In genomic region chr3:146149156-146150057, GRCm38 (mm10) we compare ENCODE assay signal across 8 mouse cellular contexts. TPM values are rescaled to one million over a fixed set of nuclear protein-coding genes. Genes with fewer than 3 reads are reported as not detected.
A peak's percentile ranks its signal among the peaks of the same experiment; 100 is the strongest.
DNase-seq lines count a peak whose midpoint lies in the region; ATAC-seq and TF ChIP-seq lines count a peak whose summit lies in the region.

Mcoln2 (plus strand) TSS chr3:146149833.

- H3K9ac ChIP-seq in heart, postnatal 0 days (replicated peaks; ENCODE audit: low read depth, low read length), result 0 out of 2 replicates have a peak within 1 kb of the TSS, but pooled peaks have one; percentile 18
- peak within 1 kb of the TSS; percentile 56 for H3K9ac ChIP-seq in limb, embryonic 14.5 days (ENCODE audit: low read depth, low read length, severe bottlenecking)
- H3K9ac ChIP-seq in midbrain, embryonic 16.5 days (ENCODE audit: low read depth, low read length), result peak within 1 kb of the TSS; percentile 60

- H3K4me1 ChIP-seq in heart, postnatal 0 days (ENCODE audit: control insufficient read depth, insufficient read depth), result peaks cover 3% of the 10 kb centered on the region; the same call in 1 of the 2 replicates
- H3K4me1 ChIP-seq in limb, embryonic 14.5 days (ENCODE audit: control insufficient read depth, insufficient read depth, low read length), result peaks cover 8% of the 10 kb centered on the region; the same call in 1 of the 2 replicates
- peaks cover 14% of the 10 kb centered on the region for H3K4me1 ChIP-seq in midbrain, embryonic 16.5 days (ENCODE audit: control insufficient read depth, insufficient read depth, low read length)

- H3K36me3 ChIP-seq in heart, postnatal 0 days (replicated peaks; ENCODE audit: control insufficient read depth, insufficient read depth, low read length), result no peaks in the 10 kb centered on the region
- no peaks in the 10 kb centered on the region for H3K36me3 ChIP-seq in limb, embryonic 14.5 days (ENCODE audit: control insufficient read depth, insufficient read depth, low read length)
- no peaks in the 10 kb centered on the region for H3K36me3 ChIP-seq in midbrain, embryonic 16.5 days (ENCODE audit: control insufficient read depth, insufficient read depth, low read length)

- ATAC-seq in activated CD4-positive, CD25-positive, alpha-beta regulatory T cell, adult 4 months, result peak; percentile 26
- peak; percentile 40; the same call in 1 of the 2 replicates for ATAC-seq in heart, postnatal 0 days (ENCODE audit: insufficient read depth, low read depth)
- 0 out of 2 replicates have a peak, but pooled peaks have one; percentile 4 for ATAC-seq in limb, embryonic 14.5 days (ENCODE audit: low FRiP score, low read depth)
- no peak; the same call in 1 of the 2 replicates for ATAC-seq in midbrain, embryonic 16.5 days

- peaks cover 15% of the 10 kb centered on the region; the same call in 1 of the 2 replicates for H3K27me3 ChIP-seq in heart, postnatal 0 days (ENCODE audit: control insufficient read depth, insufficient read depth, low read length)
- H3K27me3 ChIP-seq in limb, embryonic 14.5 days (ENCODE audit: control insufficient read depth, insufficient read depth, low read length), result 0 out of 2 replicates have a peak, but pooled peaks cover 4% of the 10 kb centered on the region
- peaks cover 18% of the 10 kb centered on the region for H3K27me3 ChIP-seq in midbrain, embryonic 16.5 days (ENCODE audit: control insufficient read depth, insufficient read depth, low read depth, low read length)

- TF ChIP-seq EP300 in heart, postnatal 0 days (IDR thresholded peaks at IDR 0.05; ENCODE audit: low read depth), result no peak

- no peak for TF ChIP-seq CTCF in heart, postnatal 0 days (IDR thresholded peaks at IDR 0.05; ENCODE audit: low read depth)

- no peaks in the 10 kb centered on the region for H3K9me3 ChIP-seq in heart, postnatal 0 days (replicated peaks; ENCODE audit: control insufficient read depth, low read length)
- H3K9me3 ChIP-seq in limb, embryonic 14.5 days (ENCODE audit: control insufficient read depth, low read length), result 0 out of 2 replicates have a peak, but pooled peaks cover 4% of the 10 kb centered on the region
- peaks cover 6% of the 10 kb centered on the region; the same call in 1 of the 2 replicates for H3K9me3 ChIP-seq in midbrain, embryonic 16.5 days (replicated peaks; ENCODE audit: control insufficient read depth, low read length, poor library complexity, severe bottlenecking)

- peak; percentile 8 for DNase-seq in adrenal gland, postnatal 25 days
- DNase-seq in adrenal gland, adult 18-20 months (ENCODE audit: low spot score in 2 of 2), result no peak
- no peak for DNase-seq in heart, postnatal 0 days (ENCODE audit: low spot score)
- DNase-seq in limb, embryonic 14.5 days (ENCODE audit: low spot score), result no peak
- no peak for DNase-seq in frontal cortex, postnatal 36 days (ENCODE audit: low spot score in 2 of 2)
- DNase-seq in urinary bladder, postnatal 36 days (ENCODE audit: low spot score in 2 of 2), result no peak

- no peak for TF ChIP-seq POLR2A in limb, embryonic 14.5 days (IDR thresholded peaks at IDR 0.05; ENCODE audit: borderline replicate concordance, extremely low read depth, insufficient read depth, insufficient read length)

- H3K4me2 ChIP-seq in heart, postnatal 0 days (ENCODE audit: low read depth, low read length), result peak within 1 kb of the TSS; percentile 71
- H3K4me2 ChIP-seq in limb, embryonic 14.5 days (replicated peaks; ENCODE audit: low read depth, low read length, severe bottlenecking), result peak within 1 kb of the TSS; percentile 98
- peak within 1 kb of the TSS; percentile 76 for H3K4me2 ChIP-seq in midbrain, embryonic 16.5 days (ENCODE audit: low read length)

- H3K4me3 ChIP-seq in heart, postnatal 0 days (ENCODE audit: low read depth, low read length), result peak within 1 kb of the TSS; percentile 53
- peak within 1 kb of the TSS; percentile 45 for H3K4me3 ChIP-seq in limb, embryonic 14.5 days (replicated peaks; ENCODE audit: low read length)
- peak within 1 kb of the TSS; percentile 33 for H3K4me3 ChIP-seq in midbrain, embryonic 16.5 days (ENCODE audit: low read depth, low read length)

- H3K27ac ChIP-seq in heart, postnatal 0 days (ENCODE audit: low read depth), result no peak within 1 kb of the TSS
- H3K27ac ChIP-seq in limb, embryonic 14.5 days (replicated peaks; ENCODE audit: low read depth, low read length), result no peak within 1 kb of the TSS
- H3K27ac ChIP-seq in midbrain, embryonic 16.5 days (ENCODE audit: low read length), result no peak within 1 kb of the TSS

- 17% methylated on average over 34 of the region's 34 CpGs for whole genome bisulfite sequencing in heart, postnatal 0 days
- 19% methylated on average over 17 of the region's 34 CpGs for WGBS in limb, embryonic 14.5 days
- WGBS in midbrain, embryonic 16.5 days, result 12% methylated on average over 33 of the region's 34 CpGs

RNA-seq across cellular contexts. Expression of gene Mcoln2, which starts in this region (rescaled TPM):
- total RNA-seq in adrenal gland, postnatal 25 days (2021), result not detected in 2 replicates
- under 1 TPM in 1 of 2 experiments, not detected in 1; 0.35 TPM for total RNA-seq in adrenal gland, adult 18-20 months (2021)
- 10 to 100 TPM in 1 of 2 experiments, 1 to 10 TPM in 1; 5.6 to 11.7 TPM for polyA plus RNA-seq in activated CD4-positive, CD25-positive, alpha-beta regulatory T cell, adult 4 months (2017; shearing (Covaris generic))
- total RNA-seq in heart, postnatal 0 days (2014; rRNA removed; ENCODE audit: low replicate concordance), result not detected in 2 replicates
- 0.14 and 0.21 TPM in 2 replicates for polyA plus RNA-seq in heart, postnatal 0 days (2015; fragmentation: Nextera tagmentation; extraction: Ambion mirVana)
- 3.5 and 3.6 TPM in 2 replicates for polyA plus RNA-seq in limb, embryonic 14.5 days (2012; rRNA removed)
- 1.5 and 2.0 TPM in 2 replicates for polyA plus RNA-seq in limb, embryonic 14.5 days (2014; fragmentation: Nextera tagmentation; extraction: Ambion mirVana)
- 0.18 TPM in 1 of 2 replicates, not detected in the other for polyA plus RNA-seq in midbrain, embryonic 16.5 days (2015; fragmentation: Nextera tagmentation; extraction: Ambion mirVana)

Comparison
In these comparisons a context has a peak if more than half of its experiments do, and no peak if none do; other contexts are left out.
1. Peak in DNase-seq in adrenal gland, postnatal 25 days; RNA of the gene not detected or under 1 TPM.
2. Peak in ATAC-seq, H3K4me3 ChIP-seq, H3K9ac ChIP-seq and H3K4me2 ChIP-seq in heart, postnatal 0 days; RNA of the gene not detected or under 1 TPM.